Mouse (Mus musculus) gastrocnemius, adult 8-10 months (tissue): ENCODE data around the gene Phb. TPM values are rescaled to one million over a fixed set of nuclear protein-coding genes. Genes with fewer than 3 reads are reported as not detected.
"Not testable (repeated sequence)": the region's sequence is repeated elsewhere in the genome, so short reads cannot be mapped to it uniquely, and the experiment has no call there.

Experiments used
- DNase-seq, 2 experiments: peaks; one replicate each; pipeline ENCODE4 v3.0.0; 2022; ENCODE audit warnings: low spot score in 2 of 2
- total RNA-seq, 4 experiments: library from RNA; stranded (reverse); gene quantifications; 2 replicates each; pipeline ENCODE4 v1.2.4; 2022

Gene Phb
- total RNA-seq, 4 experiments from 2014 or later = 142 to 193 (median 171) TPM

DNA sequence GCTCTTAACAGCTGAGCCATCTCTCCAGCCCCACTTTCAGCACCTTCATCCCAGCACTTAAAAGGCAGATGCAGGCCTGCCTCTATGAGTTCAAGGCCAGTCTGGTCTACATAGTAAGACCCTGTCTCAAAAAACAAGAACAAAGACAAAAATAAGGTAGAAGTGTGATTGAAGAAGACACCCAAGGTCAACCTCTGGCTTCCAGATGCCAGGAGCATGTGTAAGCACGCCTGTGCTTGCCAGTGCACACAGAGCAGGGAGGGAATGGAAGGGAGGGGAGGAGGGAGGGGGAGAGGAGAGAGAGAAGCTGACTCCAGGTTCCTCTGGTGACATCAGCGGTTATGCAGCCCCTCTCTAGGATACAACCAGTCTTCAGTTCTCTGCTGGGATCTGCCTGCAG, 16.8 kb upstream of the Phb start:
- DNase-seq = no peak

DNA sequence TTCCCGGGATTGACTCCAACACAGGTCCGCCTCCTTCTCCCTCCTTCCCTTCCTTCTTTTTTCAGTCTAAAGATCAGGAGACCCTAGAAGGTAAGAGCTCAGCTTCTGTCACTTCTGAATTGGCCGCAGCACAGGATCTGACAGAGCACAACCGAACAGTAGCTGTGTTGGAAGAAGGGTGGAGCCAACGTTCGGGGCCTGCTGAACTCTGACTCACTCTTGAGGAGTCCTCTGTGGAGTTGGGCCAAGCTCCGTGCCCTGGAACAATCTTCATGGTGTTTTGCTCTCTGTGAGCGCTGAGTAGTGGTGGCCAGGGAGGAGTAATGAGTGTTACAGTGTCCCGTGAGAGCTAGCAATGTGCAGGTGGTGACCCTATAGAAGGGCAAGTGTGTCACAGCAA, 15.8 kb upstream of the Phb start:
- peak; percentile 19 to 37 for DNase-seq

DNA sequence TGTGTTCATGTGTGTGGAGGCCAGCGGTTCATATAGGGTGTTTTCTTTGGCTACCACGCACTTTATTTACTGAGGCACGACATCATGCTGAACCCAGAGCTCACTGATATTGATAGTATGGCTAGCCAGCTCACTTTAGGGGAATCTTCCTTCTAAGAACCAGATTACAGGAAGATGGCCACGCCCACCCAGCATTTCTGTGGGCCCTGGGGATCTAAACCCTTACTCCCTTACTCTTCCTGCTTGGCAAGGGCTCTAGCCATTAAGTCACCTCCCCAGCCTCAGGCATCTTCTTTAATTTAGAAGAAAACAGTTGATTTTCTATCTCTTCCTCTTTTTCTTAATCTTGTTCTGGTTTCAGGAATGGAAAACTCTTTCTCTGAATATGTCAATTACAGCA, 9.3 kb upstream of the Phb start:
- no peak for DNase-seq

- no peak for DNase-seq
Measured at GRCm38 (mm10) chr11:95667177-95667576, 420 bp downstream of the Phb start.

GRCm38 (mm10) chr11:95668086-95668485, 1.3 kb downstream of the Phb start:
- not testable (repeated sequence) for DNase-seq

DNA sequence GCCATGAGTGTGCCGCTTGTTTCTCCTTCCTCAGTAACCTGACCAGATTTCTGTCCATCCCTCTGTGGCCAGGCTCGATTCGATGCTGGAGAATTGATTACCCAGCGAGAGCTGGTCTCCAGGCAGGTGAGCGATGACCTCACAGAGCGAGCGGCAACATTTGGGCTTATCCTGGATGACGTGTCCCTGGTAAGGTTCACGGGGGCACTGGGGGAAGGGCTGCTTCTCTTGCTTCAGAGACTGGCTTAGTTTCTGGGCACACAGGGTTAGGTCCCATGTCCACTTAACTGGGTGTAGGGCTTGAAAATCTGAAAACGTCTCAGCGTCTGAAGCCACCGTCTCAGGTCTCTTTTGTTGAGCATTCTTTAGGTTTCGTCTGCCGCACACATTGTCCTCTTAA, 8.7 kb downstream of the Phb start:
- no peak for DNase-seq

DNA sequence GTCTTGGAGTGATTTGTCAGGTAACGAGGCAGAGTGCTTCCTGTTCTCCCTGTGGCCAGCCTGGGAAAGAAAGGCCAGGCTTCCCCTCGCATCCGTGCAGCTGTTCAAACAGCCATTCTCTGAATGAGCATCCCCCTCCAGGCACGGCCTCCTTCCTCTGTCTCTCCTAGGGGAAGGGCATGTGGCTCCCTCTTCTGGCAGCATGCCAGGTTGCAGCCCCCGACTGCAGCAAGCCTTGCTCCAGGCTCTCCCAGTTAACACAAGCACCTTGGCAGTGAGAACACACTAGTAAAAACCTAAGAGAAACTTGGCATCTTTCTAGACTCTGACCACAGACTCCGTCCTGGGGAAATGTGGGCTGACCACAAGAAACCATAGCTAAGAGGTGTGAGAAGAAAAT, 9.6 kb downstream of the Phb start:
- DNase-seq = no peak

DNA sequence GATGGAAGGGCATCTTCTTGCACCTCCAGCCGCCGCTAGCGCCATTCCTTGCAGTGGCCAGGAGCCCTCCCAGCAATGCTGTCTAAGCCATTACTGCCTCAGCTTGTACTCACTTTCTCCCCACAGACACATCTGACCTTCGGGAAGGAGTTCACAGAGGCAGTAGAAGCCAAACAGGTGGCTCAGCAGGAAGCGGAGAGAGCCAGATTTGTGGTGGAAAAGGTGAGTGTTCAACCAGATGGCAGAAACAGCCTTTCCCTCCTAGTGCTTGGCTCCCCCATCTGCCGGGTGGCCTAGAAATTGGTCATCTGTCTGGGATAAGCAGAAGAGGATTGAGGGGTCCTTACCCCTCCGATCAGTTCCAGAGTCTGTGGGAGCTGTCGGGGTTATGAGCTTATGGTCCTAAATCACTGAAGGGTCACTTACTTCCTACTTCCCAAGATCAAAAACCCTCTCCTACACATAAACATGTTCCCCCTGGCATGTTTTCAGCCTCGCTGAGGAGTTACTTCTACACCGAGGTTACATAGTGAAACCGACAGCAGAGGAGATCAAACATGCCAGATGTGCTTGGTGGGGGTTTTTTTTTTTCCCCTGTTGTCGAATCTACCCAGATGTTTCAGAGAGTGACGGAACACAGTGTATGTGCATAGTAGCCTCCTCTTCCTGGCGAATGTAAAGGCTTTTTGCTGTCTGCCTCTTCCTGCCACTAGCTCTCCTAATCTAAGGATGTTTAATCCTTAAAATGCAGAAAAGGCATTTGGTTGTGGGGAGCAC, 11.4 kb downstream of the Phb start:
- DNase-seq = no peak

- no peak for DNase-seq
Measured at GRCm38 (mm10) chr11:95681995-95682601, 15.3 kb downstream of the Phb start.

DNA sequence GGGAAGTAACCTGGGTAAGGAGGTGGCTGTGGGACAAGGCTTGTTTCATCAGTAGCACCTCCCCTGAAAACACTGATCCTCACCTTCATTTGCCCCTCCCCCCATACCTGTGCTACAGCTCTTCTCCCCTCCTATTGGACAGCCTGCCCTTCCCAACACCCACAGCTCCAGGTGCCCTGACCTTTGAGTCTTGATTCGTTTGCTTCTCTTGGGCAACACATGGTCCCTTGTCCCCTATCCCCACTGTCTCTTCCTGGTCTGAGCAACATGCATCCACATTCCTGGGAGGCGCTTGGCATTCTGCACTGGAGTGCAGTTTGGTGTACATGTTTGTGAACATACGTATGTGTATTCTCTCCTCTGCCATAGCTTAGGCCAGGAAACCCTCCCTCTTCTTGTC, 16.2 kb downstream of the Phb start:
- DNase-seq = no peak

DNA sequence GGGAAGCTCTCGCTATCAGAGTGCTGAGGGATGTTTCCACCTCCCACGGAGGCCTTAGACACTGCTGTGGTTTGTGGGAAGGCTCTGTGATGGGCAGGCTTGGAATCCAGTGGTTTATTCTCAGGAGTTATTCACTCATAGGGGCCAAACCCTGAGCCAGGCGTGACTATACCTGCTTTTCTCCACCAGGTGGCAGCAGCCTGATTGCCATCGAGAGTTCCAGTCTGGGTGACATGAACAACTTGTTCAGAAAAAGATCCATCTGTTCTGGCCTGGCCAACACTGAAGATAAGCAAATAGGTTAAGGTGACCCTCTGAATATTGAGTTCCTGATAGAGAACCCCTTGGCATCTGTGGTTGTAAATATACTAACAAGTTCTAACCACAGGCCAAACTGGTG, 19.3 kb downstream of the Phb start:
- DNase-seq = peak; percentile 58 to 65

GRCm38 (mm10) chr11:95687084-95687656, 20.4 kb downstream of the Phb start:
- DNase-seq = no peak

DNA sequence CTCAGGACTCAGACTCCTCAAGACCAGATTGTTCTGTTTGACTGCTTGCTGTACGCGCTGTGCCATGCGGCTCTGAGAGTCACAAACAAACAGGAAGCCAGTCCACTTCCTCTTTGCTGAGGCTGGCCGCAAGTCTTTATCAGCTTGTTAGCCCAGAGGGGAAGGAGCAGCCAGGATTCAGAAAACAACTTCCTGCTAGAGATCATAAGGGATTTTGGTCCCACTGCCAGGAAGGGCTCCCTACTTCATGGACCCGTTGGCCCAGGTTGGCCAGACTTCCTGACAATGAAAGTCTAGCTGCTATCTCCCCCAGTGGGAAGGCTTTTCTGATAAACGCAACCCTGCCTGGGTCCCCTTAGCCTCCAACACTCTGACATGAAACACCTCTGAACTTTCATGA, 21.8 kb downstream of the Phb start:
- DNase-seq = no peak

- peak in 1 of 2 experiments; percentile 12 for DNase-seq
Measured at GRCm38 (mm10) chr11:95688981-95689380, 22.2 kb downstream of the Phb start.

- DNase-seq = no peak
Measured at GRCm38 (mm10) chr11:95689544-95689943, 22.8 kb downstream of the Phb start.

- DNase-seq = no peak
Measured at GRCm38 (mm10) chr11:95698541-95698940, 31.8 kb downstream of the Phb start.

- no peak for DNase-seq
Measured at GRCm38 (mm10) chr11:95700778-95701739, 34.3 kb downstream of the Phb start.

DNA sequence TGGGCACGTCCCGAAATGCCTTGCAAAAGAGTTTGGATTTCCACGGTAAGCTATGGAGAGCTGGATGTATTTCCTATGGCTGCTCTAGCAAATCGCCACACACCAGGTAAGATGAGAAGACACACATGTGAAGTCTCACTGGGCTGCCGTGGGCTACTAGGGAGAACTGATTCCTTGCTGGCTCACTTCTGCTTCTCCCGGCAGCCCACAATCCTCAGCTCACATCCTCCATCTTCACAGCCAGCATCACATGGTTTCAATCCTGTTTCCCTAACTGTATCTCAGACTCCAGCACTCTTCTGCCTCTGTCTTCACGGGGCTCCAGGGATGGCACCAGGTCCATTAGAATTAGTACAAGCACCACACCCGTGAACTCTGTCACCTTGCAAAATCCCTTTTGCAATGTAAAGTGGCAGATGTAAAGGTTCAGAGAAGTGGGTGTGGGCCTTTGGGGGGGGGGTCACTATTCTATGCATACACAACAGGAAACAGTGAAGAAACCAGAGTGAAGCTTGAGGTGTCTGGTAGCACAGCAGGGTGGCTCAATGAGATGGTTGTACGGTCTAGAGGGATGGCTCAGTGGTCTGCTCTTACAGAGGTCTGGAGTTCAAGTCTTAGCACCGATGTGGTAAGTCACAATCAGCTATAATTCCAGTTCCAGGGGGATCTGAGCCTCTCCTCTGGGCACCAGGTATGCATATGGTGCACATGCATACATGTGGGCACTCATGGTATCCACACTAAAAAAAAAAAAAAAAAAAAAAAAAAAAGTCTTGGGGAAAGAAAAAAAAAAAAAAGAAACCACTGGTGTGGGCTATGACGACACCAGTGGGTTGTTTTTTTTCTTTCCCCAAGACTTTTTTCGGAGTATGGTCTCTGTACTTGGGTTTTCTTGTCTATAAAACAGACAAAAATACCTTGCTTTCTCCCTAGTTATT, 37.5 kb downstream of the Phb start:
- no peak for DNase-seq

DNA sequence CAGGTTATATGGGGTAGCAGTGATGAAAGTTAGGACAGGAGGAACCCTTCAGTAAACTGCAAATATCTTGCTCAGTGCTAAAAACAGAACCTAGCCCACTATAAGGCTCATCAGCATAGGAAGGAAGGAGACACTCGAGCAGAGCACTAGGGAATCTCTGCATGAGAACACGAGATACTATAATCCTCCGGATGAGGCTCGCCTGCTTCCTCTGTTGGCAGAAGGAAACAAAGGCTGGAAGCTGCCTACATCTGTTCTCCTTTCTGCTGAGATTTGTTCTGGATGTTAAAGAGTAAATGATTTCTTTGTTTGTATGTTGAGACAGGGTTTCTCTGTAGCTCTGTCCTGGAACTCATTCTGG, 38.2 kb downstream of the Phb start:
- no peak for DNase-seq

DNA sequence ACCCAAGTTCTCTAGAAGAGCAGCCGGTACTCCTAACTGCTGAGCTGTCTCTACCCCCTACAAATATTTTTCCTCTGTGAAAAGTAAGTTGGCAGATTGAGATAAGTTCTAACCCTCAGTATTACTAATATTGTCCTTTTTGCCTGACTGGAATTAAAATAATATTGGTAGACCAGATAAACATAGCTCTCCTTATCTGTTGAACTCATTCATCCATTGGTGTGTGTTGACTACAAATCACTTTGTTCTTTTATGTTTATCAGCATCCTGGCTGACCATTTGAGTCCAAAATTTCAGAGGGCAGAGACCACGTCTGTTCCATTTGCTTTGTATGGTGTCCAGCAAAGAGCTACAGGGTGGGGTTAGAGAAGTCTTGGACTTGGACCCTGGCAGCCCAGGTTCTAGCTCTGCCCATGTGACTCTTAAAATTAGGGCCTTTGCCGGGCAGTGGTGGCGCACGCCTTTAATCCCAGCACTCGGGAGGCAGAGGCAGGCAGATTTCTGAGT, 42.8 kb downstream of the Phb start:
- no peak for DNase-seq
